Mouse (Mus musculus): Measurements from ENCODE around the gene Gon4l.

DNA sequence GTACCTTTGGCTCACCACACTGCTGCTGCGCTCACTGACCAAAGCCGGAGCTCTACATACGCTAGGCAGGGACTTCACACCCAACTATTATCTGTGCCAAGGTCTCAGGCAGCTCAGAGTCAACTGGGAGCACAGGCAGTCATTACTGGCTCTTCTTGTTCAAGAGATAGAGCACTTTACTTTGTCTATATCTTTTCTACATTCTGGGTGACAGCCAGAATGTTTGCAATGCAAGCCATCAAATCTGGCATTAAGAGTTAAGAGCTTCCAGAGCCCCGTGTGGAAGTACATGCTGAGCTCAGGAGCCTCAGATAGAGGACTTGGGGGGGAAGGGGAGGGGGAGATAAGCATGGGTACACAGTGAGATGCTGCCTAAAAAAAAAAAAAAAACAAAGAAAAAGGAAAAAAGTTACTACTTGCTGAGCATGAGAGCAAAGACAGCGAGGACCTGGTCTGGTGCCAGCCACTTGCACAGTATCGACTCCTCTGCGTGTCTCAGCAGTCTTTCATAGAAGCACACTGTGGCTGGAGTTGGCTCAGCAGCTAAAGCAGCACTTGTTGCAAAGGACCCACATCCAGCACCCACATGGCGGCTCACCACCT, 89.1 kb downstream of the Gon4l start:
- no peak for TF ChIP-seq HCFC1 (IDR thresholded peaks at IDR 0.05; ENCODE audit: low read depth, low read length)
- TF ChIP-seq TCF12 (IDR thresholded peaks at IDR 0.05; ENCODE audit: low read depth, low read length), result no peak
- no peak for TF ChIP-seq POLR2A (IDR thresholded peaks at IDR 0.05; ENCODE audit: low read depth, low read length)
- no peak for TF ChIP-seq CTCF (conservative IDR thresholded peaks at IDR 0.05 in 1 of 2, IDR thresholded peaks at IDR 0.05 in 1 of 2; ENCODE audit: low read depth in 2 of 2, low read length in 2 of 2)
- TF ChIP-seq MAX (IDR thresholded peaks at IDR 0.05; ENCODE audit: low read length), result no peak

Data from CH12.LX (cell line).